Mouse (Mus musculus) stomach, embryonic 16.5 days (tissue): ENCODE results near the gene Ano4. TPM values are rescaled to one million over a fixed set of nuclear protein-coding genes. Genes with fewer than 3 reads are reported as not detected.
"Not testable (repeated sequence)": the region's sequence is repeated elsewhere in the genome, so short reads cannot be mapped to it uniquely, and the experiment has no call there.

Experiments
- ATAC-seq: fragments of 200-750 bp; cut with Nextera tagmentation; 2 replicates; pipeline ENCODE4 v1.8.0; 2017; ENCODE audit warnings: moderate number of reproducible peaks, moderate TSS enrichment; ENCODE audit not compliant: insufficient read depth, low FRiP score
- H3K27ac ChIP-seq: fragments of 300-500 bp; sonication (generic); 2 replicates; pipeline ENCODE4 v1.5.1; 2014; ENCODE audit warnings: low read length
- H3K27me3 ChIP-seq: fragments of 300-500 bp; sonication (generic); 2 replicates; pipeline ENCODE4 v1.6.1; 2014; ENCODE audit warnings: low read length, control low read depth, mixed read lengths; ENCODE audit not compliant: control insufficient read depth, insufficient read depth
- H3K36me3 ChIP-seq: fragments of 300-500 bp; sonication (generic); 2 replicates; pipeline ENCODE4 v1.6.1; 2014; ENCODE audit warnings: low read length; ENCODE audit not compliant: control insufficient read depth, insufficient read depth
- H3K4me1 ChIP-seq: fragments of 300-500 bp; sonication (generic); 2 replicates; pipeline ENCODE4 v1.6.1; 2014; ENCODE audit warnings: low read length, control low read depth, mixed read lengths; ENCODE audit not compliant: control insufficient read depth, insufficient read depth
- H3K4me2 ChIP-seq: fragments of 300-500 bp; sonication (generic); 2 replicates; pipeline ENCODE4 v1.6.1; 2014; ENCODE audit warnings: low read depth, low read length, mixed read lengths
- H3K4me3 ChIP-seq: fragments of 300-500 bp; sonication (generic); replicated peaks from 2 replicates; pipeline ENCODE4 v1.5.1; 2014; ENCODE audit warnings: mild to moderate bottlenecking, low read length
- H3K9ac ChIP-seq: fragments of 300-500 bp; sonication (generic); 2 replicates; pipeline ENCODE4 v1.6.1; 2014; ENCODE audit warnings: low read length
- H3K9me3 ChIP-seq: fragments of 300-500 bp; sonication (generic); replicated peaks from 2 replicates; pipeline ENCODE4 v1.6.1; 2016; ENCODE audit warnings: low read length, control low read depth; ENCODE audit not compliant: control insufficient read depth
- WGBS: fragments of 180-500 bp; shearing (Covaris S2); extraction: QIAGEN DNeasy Blood & Tissue Kit; methylation state at CpG from one replicate; pipeline ENCODE4 v1.1.7; 2014; 5-methylcytosine and 5-hydroxymethylcytosine counted together
- polyA plus RNA-seq: library from polyadenylated mRNA; unstranded; fragments of >200 nt; fragmentation: Nextera tagmentation; extraction: Ambion mirVana; gene quantifications from 2 replicates; pipeline ENCODE4 v1.2.1, GENCODE M21; 2015

Ano4 gene
- polyA plus RNA-seq, 1 experiment from 2014 or later: 0.90 TPM

DNA sequence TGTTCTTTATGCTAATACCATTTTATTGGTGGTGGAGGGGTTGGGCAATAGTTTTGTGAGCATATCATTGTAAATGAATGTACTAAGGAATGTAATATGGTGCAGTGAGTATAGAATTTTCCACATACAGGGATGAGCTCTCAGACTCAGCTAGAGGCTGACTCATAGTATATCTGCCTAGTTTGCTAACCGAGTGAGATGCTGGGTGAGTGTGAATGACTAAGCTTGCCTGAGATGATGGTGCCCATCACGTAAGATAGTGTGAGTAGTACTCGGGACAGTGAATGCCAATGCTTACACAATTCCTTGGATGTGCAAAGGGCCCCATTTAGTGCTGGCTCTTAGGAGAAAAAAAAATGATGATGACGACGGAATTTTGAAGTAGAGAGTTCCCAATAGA is 267.1 kb downstream of the Ano4 start:
- no peak for ATAC-seq
- Histone ChIP-seq H3K9me3 (no peaks in the 10 kb centered on the region), H3K27me3 (no peaks in the 10 kb centered on the region), H3K4me1 (no peaks in the 10 kb centered on the region), H3K36me3 (no peaks in the 10 kb centered on the region), H3K27ac (no peak overlapping the region), H3K4me3 (no peak overlapping the region), H3K4me2 (no peak overlapping the region), H3K9ac (no peak overlapping the region)
- WGBS: 76% methylated on average over 5 of the region's 5 CpGs

DNA sequence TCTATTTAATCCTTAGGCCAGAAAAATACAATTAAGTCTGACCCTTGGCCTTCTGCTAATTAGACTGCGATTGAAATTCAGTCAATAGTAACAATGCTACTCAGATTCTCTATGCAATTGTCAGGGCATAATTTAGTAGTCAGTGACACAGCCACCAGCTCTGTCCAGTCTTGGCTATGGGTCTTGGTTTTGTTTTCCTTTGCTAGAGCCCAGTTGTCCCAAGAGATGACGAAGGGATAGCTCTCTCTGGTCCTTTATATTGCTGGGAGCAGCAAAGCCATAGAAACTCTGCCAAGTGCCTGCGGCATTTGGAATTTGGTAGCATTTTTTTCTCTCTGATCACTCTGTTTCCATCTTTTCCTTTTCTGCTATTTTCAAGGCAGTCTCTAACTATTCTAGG is 288.7 kb downstream of the Ano4 start:
- Histone ChIP-seq H3K27me3 (no peaks in the 10 kb centered on the region), H3K9ac (no peak overlapping the region), H3K4me3 (no peak overlapping the region), H3K4me1 (no peaks in the 10 kb centered on the region), H3K9me3 (no peaks in the 10 kb centered on the region), H3K27ac (no peak overlapping the region), H3K36me3 (no peaks in the 10 kb centered on the region), H3K4me2 (no peak overlapping the region)
- no peak for ATAC-seq
- 85% methylated on average over 3 of the region's 3 CpGs for WGBS

DNA sequence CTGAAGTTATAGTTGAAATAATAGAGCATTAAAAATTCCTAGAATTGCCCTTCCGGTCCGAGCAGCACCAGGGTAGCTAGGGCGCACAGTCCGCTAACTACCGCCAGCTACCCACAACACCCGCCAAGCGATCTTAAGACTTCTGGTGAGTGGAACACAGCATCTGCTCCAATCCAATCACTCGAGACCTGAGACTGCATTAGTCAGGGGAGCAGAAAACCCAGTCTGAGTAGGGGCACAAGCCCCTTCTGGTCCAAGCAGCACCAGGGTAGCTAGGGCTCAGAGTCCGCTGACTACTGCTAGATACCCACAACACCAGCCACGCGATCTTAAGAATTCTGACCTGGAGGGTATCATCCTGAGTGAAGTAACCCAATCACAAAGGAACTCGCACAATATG is 299.6 kb downstream of the Ano4 start:
- H3K4me2 ChIP-seq, H3K4me3 ChIP-seq, H3K27me3 ChIP-seq, H3K4me1 ChIP-seq, ATAC-seq, H3K27ac ChIP-seq, H3K9ac ChIP-seq, H3K36me3 ChIP-seq, H3K9me3 ChIP-seq: not testable (repeated sequence)
- WGBS: 94% methylated on average over 12 of the region's 12 CpGs

DNA sequence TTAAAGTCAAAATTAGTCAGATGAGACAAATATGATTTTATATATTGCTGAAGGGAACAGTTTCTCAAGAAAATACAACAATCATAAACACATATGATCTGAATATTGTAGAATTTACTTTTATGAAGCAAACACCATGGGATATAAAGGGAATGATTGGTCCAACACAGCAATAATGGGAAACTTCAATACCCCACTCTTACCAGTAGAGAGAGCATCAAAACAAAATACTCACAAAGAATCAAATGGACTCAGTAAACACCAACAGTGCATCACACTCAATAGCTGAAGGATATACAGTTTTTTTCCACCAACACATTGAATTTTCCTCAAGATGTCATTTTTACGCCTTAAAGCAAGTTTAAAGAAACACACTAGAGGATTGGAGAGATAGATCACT is 300.4 kb downstream of the Ano4 start:
- ATAC-seq: no peak
- 91% methylated on average over 1 of the region's 1 CpGs for WGBS
- no peak overlapping the region for H3K4me3 ChIP-seq

DNA sequence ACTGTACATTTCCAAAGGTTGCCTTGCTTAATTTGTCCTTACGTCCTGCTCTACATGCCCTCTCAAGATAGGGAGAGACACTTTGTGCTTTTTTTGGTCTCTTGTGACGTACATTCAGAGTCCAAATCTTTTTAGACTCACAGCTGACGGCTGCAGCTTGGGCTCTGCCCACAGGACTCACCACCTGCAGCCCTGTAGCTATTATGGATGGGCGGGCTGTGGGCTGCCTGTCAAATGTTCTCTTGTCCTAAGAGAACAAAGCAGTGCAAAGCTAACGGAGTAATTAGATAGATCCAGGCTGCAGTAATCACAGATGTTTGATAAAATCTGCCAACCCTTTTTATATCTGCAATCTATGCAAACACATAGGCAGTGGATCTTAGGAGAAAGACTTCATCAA is 325.6 kb downstream of the Ano4 start:
- no peaks in the 10 kb centered on the region for H3K27me3 ChIP-seq
- no peaks in the 10 kb centered on the region for H3K9me3 ChIP-seq
- WGBS: 60% methylated on average over 5 of the region's 5 CpGs
- H3K9ac ChIP-seq: no peak overlapping the region
- no peak overlapping the region for H3K27ac ChIP-seq
- no peak overlapping the region for H3K4me3 ChIP-seq
- H3K4me2 ChIP-seq: no peak overlapping the region
- no peaks in the 10 kb centered on the region for H3K4me1 ChIP-seq
- no peaks in the 10 kb centered on the region for H3K36me3 ChIP-seq
- ATAC-seq: no peak

More for the DNA sequence above, 300.4 kb downstream of the Ano4 start:
- Histone ChIP-seq H3K9me3 (no peaks in the 10 kb centered on the region), H3K4me2 (no peak overlapping the region), H3K27me3 (no peaks in the 10 kb centered on the region), H3K4me1 (no peaks in the 10 kb centered on the region), H3K36me3 (no peaks in the 10 kb centered on the region), H3K27ac (no peak overlapping the region), H3K9ac (no peak overlapping the region)

DNA sequence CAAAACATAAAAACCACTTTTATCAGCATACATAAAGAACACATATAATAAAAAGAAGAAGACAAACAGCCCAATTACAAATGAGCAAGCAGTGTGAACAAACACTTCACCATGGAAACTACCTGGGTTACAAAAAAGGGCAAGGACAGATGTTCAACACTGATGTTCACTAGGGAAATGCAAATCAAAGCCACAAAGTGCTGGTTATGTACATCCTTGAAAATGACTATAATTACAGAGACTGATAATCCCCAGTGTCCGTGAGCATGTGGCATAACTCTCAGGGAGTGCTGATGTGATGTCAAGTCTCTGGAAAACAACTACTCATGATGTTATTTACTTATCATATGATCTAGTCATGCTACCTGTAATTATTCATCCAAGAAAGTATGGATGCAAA is 336.3 kb downstream of the Ano4 start:
- no peaks in the 10 kb centered on the region for H3K27me3 ChIP-seq
- WGBS: 78% methylated on average over 1 of the region's 1 CpGs
- H3K4me3 ChIP-seq: no peak overlapping the region
- no peaks in the 10 kb centered on the region for H3K9me3 ChIP-seq
- H3K27ac ChIP-seq: no peak overlapping the region
- no peak overlapping the region for H3K9ac ChIP-seq
- H3K4me2 ChIP-seq: no peak overlapping the region
- no peak for ATAC-seq
- no peaks in the 10 kb centered on the region for H3K36me3 ChIP-seq
- no peaks in the 10 kb centered on the region for H3K4me1 ChIP-seq

DNA sequence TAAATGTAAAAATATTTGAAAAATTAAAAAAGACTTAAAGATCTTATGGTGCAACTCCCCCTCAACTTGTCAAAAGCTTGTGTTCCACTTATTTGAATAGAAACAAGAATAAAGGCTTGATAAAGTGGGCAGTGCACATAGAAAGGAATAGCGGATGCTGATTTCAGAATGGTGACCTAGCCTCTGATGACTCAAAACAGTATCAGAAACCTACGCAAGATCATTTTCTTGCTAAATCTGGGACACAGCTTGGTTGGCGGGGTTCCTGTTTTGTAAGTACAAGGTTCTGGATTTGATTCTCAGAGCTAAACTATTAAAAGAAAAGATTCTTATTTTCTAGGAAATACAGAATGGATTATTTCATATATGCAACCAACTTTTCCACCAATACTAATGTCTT is 340.0 kb downstream of the Ano4 start:
- no peaks in the 10 kb centered on the region for H3K36me3 ChIP-seq
- WGBS: 92% methylated on average over 3 of the region's 3 CpGs
- no peak overlapping the region for H3K27ac ChIP-seq
- H3K9ac ChIP-seq: no peak overlapping the region
- no peaks in the 10 kb centered on the region for H3K9me3 ChIP-seq
- no peaks in the 10 kb centered on the region for H3K27me3 ChIP-seq
- no peaks in the 10 kb centered on the region for H3K4me1 ChIP-seq
- no peak overlapping the region for H3K4me2 ChIP-seq
- H3K4me3 ChIP-seq: no peak overlapping the region
- ATAC-seq: no peak

DNA sequence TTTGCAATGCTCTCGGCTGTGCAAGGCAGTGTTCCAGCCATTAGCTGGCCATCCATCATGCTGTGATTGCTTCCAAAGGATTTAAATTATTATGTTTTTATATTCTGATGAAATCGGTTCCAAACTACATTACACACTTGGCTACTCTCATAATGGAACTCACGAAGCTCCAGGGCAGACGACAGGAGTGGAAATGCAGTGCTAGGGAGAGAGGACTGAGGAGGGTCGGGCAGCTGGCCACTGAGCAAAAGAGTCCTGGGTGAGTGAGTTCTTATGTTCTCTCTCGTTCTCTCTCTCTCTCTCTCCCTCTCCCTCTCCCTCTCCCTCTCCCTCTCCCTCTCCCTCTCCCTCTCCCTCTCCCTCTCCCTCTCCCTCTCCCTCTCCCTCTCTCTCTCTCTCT is 357.6 kb downstream of the Ano4 start:
- Histone ChIP-seq H3K4me3 (no peak overlapping the region), H3K27ac (no peak overlapping the region), H3K27me3 (no peaks in the 10 kb centered on the region), H3K9ac (no peak overlapping the region), H3K9me3 (no peaks in the 10 kb centered on the region), H3K4me2 (no peak overlapping the region), H3K36me3 (no peaks in the 10 kb centered on the region), H3K4me1 (no peaks in the 10 kb centered on the region)
- ATAC-seq: peak; percentile 53; the same call in 1 of the 2 replicates
- 44% methylated on average over 6 of the region's 6 CpGs for WGBS

DNA sequence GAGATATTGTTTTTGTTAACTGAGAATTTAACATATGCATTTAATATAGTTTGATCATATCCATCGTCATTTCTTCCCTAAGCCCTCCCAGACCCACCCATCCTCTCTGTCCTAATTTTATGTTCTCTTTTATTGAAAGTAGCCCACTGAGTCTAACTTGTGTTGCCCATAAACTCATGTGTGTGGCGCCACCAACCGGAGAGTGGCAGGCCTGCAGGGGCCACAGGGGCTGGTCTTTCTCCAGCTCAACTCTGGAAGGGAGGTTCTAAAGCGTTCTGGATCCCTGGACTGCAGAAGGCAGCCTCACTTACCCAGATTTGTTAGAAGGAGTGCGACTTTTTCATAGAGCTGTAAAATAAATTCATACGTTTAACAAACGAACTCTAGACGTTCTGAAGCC is 361.1 kb downstream of the Ano4 start:
- no peak overlapping the region for H3K4me3 ChIP-seq
- H3K4me2 ChIP-seq: no peak overlapping the region
- ATAC-seq: no peak
- H3K9me3 ChIP-seq: no peaks in the 10 kb centered on the region
- no peak overlapping the region for H3K9ac ChIP-seq
- no peaks in the 10 kb centered on the region for H3K4me1 ChIP-seq
- no peaks in the 10 kb centered on the region for H3K27me3 ChIP-seq
- H3K36me3 ChIP-seq: no peaks in the 10 kb centered on the region
- H3K27ac ChIP-seq: no peak overlapping the region
- 32% methylated on average over 8 of the region's 8 CpGs for WGBS

DNA sequence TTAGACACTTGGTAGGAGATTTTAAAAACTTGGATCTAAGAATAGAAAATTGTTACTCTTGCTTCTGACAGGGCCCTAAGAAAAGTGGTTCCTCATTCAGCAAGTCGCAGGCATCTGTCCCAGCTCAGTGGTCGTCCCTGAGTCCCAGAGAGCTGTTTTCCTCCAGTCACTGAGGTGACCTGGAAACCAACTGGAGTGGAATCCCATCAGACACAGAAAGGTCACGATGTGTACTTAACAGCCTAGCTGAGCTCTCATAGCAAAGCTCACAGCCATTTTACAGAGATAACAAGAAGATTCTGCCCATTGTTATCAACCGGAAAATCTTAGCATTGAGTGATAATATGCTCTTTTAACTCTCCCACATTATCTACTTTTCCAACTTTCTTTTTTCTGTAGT is 365.1 kb downstream of the Ano4 start:
- H3K27ac ChIP-seq: no peak overlapping the region
- no peaks in the 10 kb centered on the region for H3K36me3 ChIP-seq
- H3K27me3 ChIP-seq: no peaks in the 10 kb centered on the region
- H3K4me2 ChIP-seq: no peak overlapping the region
- WGBS: 73% methylated on average over 4 of the region's 4 CpGs
- no peak for ATAC-seq
- no peak overlapping the region for H3K4me3 ChIP-seq
- no peak overlapping the region for H3K9ac ChIP-seq
- no peaks in the 10 kb centered on the region for H3K4me1 ChIP-seq
- no peaks in the 10 kb centered on the region for H3K9me3 ChIP-seq
